Mouse (Mus musculus) forebrain, embryonic 15.5 days (tissue): ENCODE data around the gene Insc. TPM values are rescaled to one million over a fixed set of nuclear protein-coding genes. Genes with fewer than 3 reads are reported as not detected.
"Not testable (repeated sequence)": the region's sequence is repeated elsewhere in the genome, so short reads cannot be mapped to it uniquely, and the experiment has no call there.

ENCODE experiments used
- ATAC-seq: fragments of 200-750 bp; cut with Nextera tagmentation; replicated peaks from 2 replicates; pipeline ENCODE4 v1.8.0; 2017; ENCODE audit warnings: mild to moderate bottlenecking, moderate TSS enrichment, moderate library complexity
- H3K27ac ChIP-seq: fragments of 300-500 bp; sonication (generic); replicated peaks from 2 replicates; pipeline ENCODE4 v1.5.1; 2015; ENCODE audit warnings: mild to moderate bottlenecking, inconsistent platforms
- H3K27me3 ChIP-seq: fragments of 300-500 bp; sonication (generic); 2 replicates; pipeline ENCODE4 v1.6.1; 2015; ENCODE audit warnings: inconsistent platforms
- H3K36me3 ChIP-seq: fragments of 300-500 bp; sonication (generic); 2 replicates; pipeline ENCODE4 v1.6.1; 2015; ENCODE audit warnings: mild to moderate bottlenecking, inconsistent platforms
- H3K4me1 ChIP-seq: fragments of 300-500 bp; sonication (generic); 2 replicates; pipeline ENCODE4 v1.6.1; 2015; ENCODE audit warnings: inconsistent platforms
- H3K4me2 ChIP-seq: fragments of 300-500 bp; sonication (generic); replicated peaks from 2 replicates; pipeline ENCODE4 v1.6.1; 2015; ENCODE audit warnings: mild to moderate bottlenecking, inconsistent platforms
- H3K4me3 ChIP-seq: fragments of 300-500 bp; sonication (generic); 2 replicates; pipeline ENCODE4 v1.5.1; 2015; ENCODE audit warnings: mild to moderate bottlenecking, inconsistent platforms
- H3K9ac ChIP-seq: fragments of 300-500 bp; sonication (generic); replicated peaks from 2 replicates; pipeline ENCODE4 v1.6.1; 2015; ENCODE audit warnings: mild to moderate bottlenecking, inconsistent platforms
- H3K9me3 ChIP-seq: fragments of 300-500 bp; sonication (generic); 2 replicates; pipeline ENCODE4 v1.6.1; 2016; ENCODE audit warnings: inconsistent platforms
- WGBS: fragments of 180-500 bp; shearing (Covaris S2); methylation state at CpG from one replicate; pipeline ENCODE4 v1.1.7; 2015; ENCODE audit warnings: mixed read lengths; 5-methylcytosine and 5-hydroxymethylcytosine counted together
- polyA plus RNA-seq: library from polyadenylated mRNA; unstranded; fragments of >200 nt; fragmentation: Nextera tagmentation; extraction: Ambion mirVana; gene quantifications from 2 replicates; pipeline ENCODE4 v1.2.1, GENCODE M21; 2015

The Insc gene
- polyA plus RNA-seq, result 0.69 and 0.88 TPM in 2 replicates

DNA sequence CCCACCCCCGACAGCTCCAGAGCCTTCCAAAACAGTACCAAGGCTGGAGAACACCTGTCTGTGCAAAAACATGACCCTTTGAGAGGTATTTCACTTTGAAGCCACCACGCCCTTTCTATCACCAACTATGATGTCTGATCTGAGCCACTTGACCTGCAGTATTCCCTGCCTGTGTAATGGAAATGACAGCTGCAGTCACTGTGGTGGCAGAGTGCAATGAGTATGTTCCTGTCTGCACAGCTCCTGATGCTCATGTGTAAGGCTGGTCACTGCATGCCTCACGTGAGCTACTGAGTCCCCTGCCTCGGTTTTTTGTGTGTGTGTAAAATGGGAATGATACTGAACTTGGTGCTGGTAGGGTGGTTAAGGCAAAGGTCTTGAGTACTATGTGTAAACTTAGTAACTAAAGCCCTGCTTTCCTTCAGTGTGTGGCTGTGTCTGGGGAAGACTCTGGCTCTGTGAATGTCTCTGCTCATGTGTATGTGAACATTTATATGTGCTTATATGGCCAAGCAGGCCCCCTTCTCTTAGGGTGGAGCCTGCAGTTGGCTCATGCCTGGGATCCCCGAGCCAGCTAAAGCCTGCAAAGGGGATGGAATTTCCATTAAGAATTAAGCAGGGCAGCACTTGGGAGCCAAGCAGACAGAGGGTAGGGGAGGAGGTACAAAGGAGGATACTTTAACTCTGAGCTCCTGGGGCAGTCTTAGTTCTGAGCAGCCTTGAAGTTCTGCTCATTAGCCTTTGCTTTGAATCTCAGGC is at the start of gene Insc:
Insc (plus strand) TSS at position 673 of the 759 bp plus-strand sequence.
- Histone ChIP-seq H3K9me3 (no peaks in the 10 kb centered on the region), H3K27ac (no peak within 1 kb of the TSS), H3K4me3 (no peak within 1 kb of the TSS), H3K4me1 (peaks cover 9% of the 10 kb centered on the region), H3K36me3 (no peaks in the 10 kb centered on the region), H3K4me2 (no peak within 1 kb of the TSS), H3K27me3 (0 out of 2 replicates have a peak, but pooled peaks cover 6% of the 10 kb centered on the region), H3K9ac (no peak within 1 kb of the TSS)
- WGBS, result 76% methylated on average over 5 of the region's 5 CpGs
- no peak for ATAC-seq

DNA sequence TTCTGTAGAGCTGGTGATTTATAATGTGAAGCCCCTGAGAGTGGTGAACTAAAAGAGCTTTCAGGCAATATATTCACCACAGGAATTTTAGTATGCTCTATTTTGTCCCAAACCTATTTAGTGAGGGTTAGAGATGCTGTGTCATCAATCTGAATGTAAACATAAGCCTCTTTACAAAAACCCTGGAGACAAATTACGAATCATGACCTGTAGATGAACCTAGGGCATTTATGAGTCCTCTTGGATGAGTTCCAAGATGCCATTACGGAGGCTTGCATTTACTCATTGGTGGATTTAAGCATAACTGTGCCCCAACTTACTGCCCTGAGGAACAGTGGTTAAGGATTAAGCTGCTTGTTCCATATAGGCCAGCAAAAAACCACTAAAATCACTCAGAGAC is 42.6 kb upstream of the Insc start:
- WGBS, result 49% methylated on average over 2 of the region's 2 CpGs
- ATAC-seq, result no peak
- Histone ChIP-seq H3K36me3 (no peaks in the 10 kb centered on the region), H3K9ac (no peak overlapping the region), H3K4me3 (no peak overlapping the region), H3K9me3 (no peaks in the 10 kb centered on the region), H3K27me3 (no peaks in the 10 kb centered on the region), H3K27ac (no peak overlapping the region), H3K4me1 (no peaks in the 10 kb centered on the region), H3K4me2 (no peak overlapping the region)

GRCm38 (mm10) chr7:114706716-114707115 is 36.8 kb upstream of the Insc start:
- no peak overlapping the region for H3K4me2 ChIP-seq
- no peak overlapping the region for H3K27ac ChIP-seq
- no peaks in the 10 kb centered on the region for H3K9me3 ChIP-seq
- ATAC-seq, result no peak
- no peaks in the 10 kb centered on the region for H3K4me1 ChIP-seq
- no peaks in the 10 kb centered on the region for H3K27me3 ChIP-seq
- H3K36me3 ChIP-seq, result no peaks in the 10 kb centered on the region
- H3K4me3 ChIP-seq, result no peak overlapping the region
- no peak overlapping the region for H3K9ac ChIP-seq
- WGBS, result 82% methylated on average over 4 of the region's 4 CpGs

- Histone ChIP-seq H3K4me1 (no peaks in the 10 kb centered on the region), H3K9ac (no peak overlapping the region), H3K27me3 (no peaks in the 10 kb centered on the region), H3K27ac (no peak overlapping the region), H3K36me3 (no peaks in the 10 kb centered on the region), H3K4me3 (no peak overlapping the region), H3K4me2 (no peak overlapping the region), H3K9me3 (no peaks in the 10 kb centered on the region)
- no peak for ATAC-seq
- 85% methylated on average over 1 of the region's 1 CpGs for WGBS
Measured at GRCm38 (mm10) chr7:114707398-114707797, 36.1 kb upstream of the Insc start.

- WGBS, result 90% methylated on average over 2 of the region's 2 CpGs
- Histone ChIP-seq H3K27ac (no peak overlapping the region), H3K4me1 (no peaks in the 10 kb centered on the region), H3K27me3 (no peaks in the 10 kb centered on the region), H3K4me2 (no peak overlapping the region), H3K9me3 (no peaks in the 10 kb centered on the region), H3K9ac (no peak overlapping the region), H3K4me3 (no peak overlapping the region), H3K36me3 (no peaks in the 10 kb centered on the region)
- no peak for ATAC-seq
Measured at GRCm38 (mm10) chr7:114710419-114710818, 33.1 kb upstream of the Insc start.

- WGBS, result 50% methylated on average over 1 of the region's 1 CpGs
- no peak for ATAC-seq
- no peak overlapping the region for H3K4me3 ChIP-seq
Measured at GRCm38 (mm10) chr7:114712523-114712922, 31.0 kb upstream of the Insc start.

DNA sequence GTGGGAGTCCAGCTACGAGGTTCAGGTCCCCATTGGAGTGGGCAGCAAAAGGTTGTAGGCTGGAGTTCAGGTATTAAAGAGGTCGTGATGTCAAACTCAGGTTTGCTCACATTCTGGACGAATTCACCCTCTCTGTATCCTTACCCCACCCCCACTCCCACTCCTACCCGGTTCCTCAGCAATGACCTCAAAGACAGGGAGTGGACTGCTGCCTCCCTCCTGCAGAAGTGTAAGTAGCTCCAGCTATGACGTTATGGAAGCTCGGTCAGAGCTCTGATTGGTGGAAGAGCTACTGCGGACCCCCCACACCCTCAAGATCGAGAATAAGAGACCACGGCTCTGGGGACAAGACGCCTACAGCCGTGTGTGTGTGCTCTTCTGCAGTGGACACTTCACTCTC is 25.2 kb upstream of the Insc start, which contains the start of gene Calcb:
Calcb (plus strand) TSS at position 344 of the 400 bp plus-strand sequence.
- Histone ChIP-seq H3K9ac (no peak within 1 kb of the TSS), H3K36me3 (no peaks in the 10 kb centered on the region), H3K9me3 (no peaks in the 10 kb centered on the region), H3K4me1 (peaks cover 9% of the 10 kb centered on the region), H3K4me3 (no peak within 1 kb of the TSS), H3K27me3 (peaks cover 28% of the 10 kb centered on the region), H3K4me2 (peak within 1 kb of the TSS; percentile 14), H3K27ac (no peak within 1 kb of the TSS)
- WGBS, result 4% methylated on average over 11 of the region's 11 CpGs
- ATAC-seq, result no peak

More at GRCm38 (mm10) chr7:114712523-114712922, 31.0 kb upstream of the Insc start:
- Histone ChIP-seq H3K27me3 (peaks cover 3% of the 10 kb centered on the region; the same call in 1 of the 2 replicates), H3K27ac (no peak overlapping the region), H3K36me3 (no peaks in the 10 kb centered on the region), H3K9ac (no peak overlapping the region), H3K4me1 (no peaks in the 10 kb centered on the region), H3K4me2 (no peak overlapping the region), H3K9me3 (no peaks in the 10 kb centered on the region)

GRCm38 (mm10) chr7:114719381-114720131 is 23.9 kb upstream of the Insc start:
- H3K9me3 ChIP-seq, result no peaks in the 10 kb centered on the region
- WGBS, result 4% methylated on average over 17 of the region's 17 CpGs
- no peak overlapping the region for H3K9ac ChIP-seq
- H3K27me3 ChIP-seq, result peaks cover 28% of the 10 kb centered on the region
- H3K4me3 ChIP-seq, result no peak overlapping the region
- peaks cover 9% of the 10 kb centered on the region for H3K4me1 ChIP-seq
- H3K4me2 ChIP-seq, result peak overlapping the region; percentile 14
- H3K36me3 ChIP-seq, result no peaks in the 10 kb centered on the region
- H3K27ac ChIP-seq, result no peak overlapping the region
- ATAC-seq, result no peak

GRCm38 (mm10) chr7:114729696-114730095 is 13.8 kb upstream of the Insc start:
- not testable (repeated sequence) for H3K27ac ChIP-seq, ATAC-seq, H3K27me3 ChIP-seq, H3K4me2 ChIP-seq, H3K4me1 ChIP-seq, H3K4me3 ChIP-seq, H3K9me3 ChIP-seq, H3K36me3 ChIP-seq, H3K9ac ChIP-seq
- WGBS, result 60% methylated on average over 4 of the region's 4 CpGs

DNA sequence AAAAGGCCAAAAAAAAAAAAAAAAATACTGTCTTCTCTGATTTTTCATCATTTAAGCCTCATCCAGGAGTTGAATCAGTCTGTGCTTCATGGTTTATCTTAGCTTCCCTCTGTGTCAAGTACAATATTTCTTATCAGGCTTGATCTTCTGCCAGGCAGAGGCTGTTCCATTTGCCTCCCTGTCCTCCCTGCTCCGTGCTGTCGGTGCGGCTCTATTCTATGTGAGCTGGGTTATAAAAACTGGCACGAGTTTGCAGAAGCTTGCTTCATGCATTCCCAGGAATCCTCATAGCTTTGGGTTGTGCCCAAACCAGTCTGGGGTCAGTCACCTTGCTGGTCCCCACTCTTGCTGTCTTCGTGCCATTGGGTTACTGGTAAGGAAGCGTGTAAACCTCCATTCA is 12.3 kb upstream of the Insc start:
- H3K4me3 ChIP-seq, result no peak overlapping the region
- no peaks in the 10 kb centered on the region for H3K4me1 ChIP-seq
- H3K36me3 ChIP-seq, result no peaks in the 10 kb centered on the region
- no peak overlapping the region for H3K27ac ChIP-seq
- no peak overlapping the region for H3K4me2 ChIP-seq
- no peaks in the 10 kb centered on the region for H3K9me3 ChIP-seq
- WGBS, result 81% methylated on average over 6 of the region's 6 CpGs
- no peaks in the 10 kb centered on the region for H3K27me3 ChIP-seq
- no peak overlapping the region for H3K9ac ChIP-seq
- ATAC-seq, result no peak

DNA sequence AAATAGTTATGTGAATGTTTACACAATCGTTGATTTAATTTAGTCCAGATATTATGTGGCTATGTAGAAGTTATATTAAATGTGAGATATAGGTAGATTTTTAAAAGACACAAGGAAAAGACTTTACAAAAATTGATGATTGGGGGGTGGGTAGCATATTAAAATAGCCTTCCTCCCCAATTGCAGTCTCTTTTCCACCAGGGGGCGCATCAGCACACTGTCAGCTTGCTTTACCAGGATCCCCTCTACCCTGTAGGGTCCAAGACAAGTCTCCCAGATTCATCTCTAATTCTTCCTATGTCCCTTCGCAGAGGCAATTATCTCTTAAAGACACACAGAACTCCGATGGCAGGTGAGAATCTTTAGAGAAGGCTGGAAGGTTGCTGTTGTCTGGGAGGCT is 11.8 kb upstream of the Insc start:
- not testable (repeated sequence) for H3K9ac ChIP-seq, H3K27me3 ChIP-seq, H3K9me3 ChIP-seq, ATAC-seq, H3K27ac ChIP-seq, H3K36me3 ChIP-seq, H3K4me2 ChIP-seq, H3K4me1 ChIP-seq, H3K4me3 ChIP-seq
- WGBS, result 40% methylated on average over 4 of the region's 4 CpGs

GRCm38 (mm10) chr7:114736256-114736655 is 7.2 kb upstream of the Insc start:
- ATAC-seq, result no peak
- Histone ChIP-seq H3K9ac (no peak overlapping the region), H3K27me3 (no peaks in the 10 kb centered on the region), H3K27ac (no peak overlapping the region), H3K4me3 (no peak overlapping the region), H3K9me3 (no peaks in the 10 kb centered on the region), H3K4me2 (no peak overlapping the region), H3K36me3 (no peaks in the 10 kb centered on the region), H3K4me1 (no peaks in the 10 kb centered on the region)
- 41% methylated on average over 5 of the region's 5 CpGs for WGBS
